Mouse (Mus musculus): ENCODE results near the gene Ptger1. TPM values are rescaled to one million over a fixed set of nuclear protein-coding genes. Genes with fewer than 3 reads are reported as not detected.

Gene Ptger1
- polyA plus RNA-seq, 1 experiment from 2014 or later: 5.6 TPM

DNA sequence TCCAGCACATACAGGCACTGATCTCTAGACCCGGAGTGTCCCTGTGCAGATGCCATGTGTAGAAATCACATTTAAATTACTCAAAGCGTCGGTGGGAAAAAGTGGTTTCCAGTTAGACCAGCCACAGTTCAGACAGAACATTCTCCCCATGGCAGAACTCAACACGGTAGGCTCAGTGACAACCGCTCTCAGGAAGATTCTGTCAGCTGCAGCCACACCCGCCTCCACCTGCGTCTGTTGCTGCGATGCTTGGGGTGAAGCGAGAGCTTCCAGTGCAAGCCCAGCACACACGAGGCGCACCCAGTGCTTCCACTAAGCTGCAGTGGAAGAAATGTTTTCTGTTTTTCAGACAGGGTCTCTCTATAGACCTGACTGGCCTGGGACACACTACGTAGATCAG, 13.4 kb downstream of the Ptger1 start:
- H3K9me3 ChIP-seq (ENCODE audit: control insufficient read depth, low read length): no peaks in the 10 kb centered on the region
- 87% methylated on average over 12 of the region's 12 CpGs for WGBS
- no peaks in the 10 kb centered on the region for H3K4me1 ChIP-seq (replicated peaks; ENCODE audit: control insufficient read depth, insufficient read depth)
- no peaks in the 10 kb centered on the region for H3K27me3 ChIP-seq (ENCODE audit: control insufficient read depth, insufficient read depth, low read length)
- peaks cover 25% of the 10 kb centered on the region for H3K36me3 ChIP-seq (ENCODE audit: control insufficient read depth, insufficient read depth, low read length)
- H3K9ac ChIP-seq (ENCODE audit: low read length): no peak overlapping the region
- H3K4me3 ChIP-seq (ENCODE audit: low read depth, low read length): no peak overlapping the region
- H3K4me2 ChIP-seq (replicated peaks; ENCODE audit: low read depth): no peak overlapping the region
- TF ChIP-seq CTCF (IDR thresholded peaks at IDR 0.05; ENCODE audit: low read depth) (no peak), EP300 (optimal IDR thresholded peaks at IDR 0.05) (no peak)
- DNase-seq (ENCODE audit: low spot score): no peak
- ATAC-seq (ENCODE audit: low FRiP score, low TSS enrichment): no peak
- no peak overlapping the region for H3K27ac ChIP-seq (replicated peaks)

GRCm38 (mm10) chr8:83680603-83681002, 14.1 kb downstream of the Ptger1 start:
- Histone ChIP-seq H3K4me1 (replicated peaks; ENCODE audit: control insufficient read depth, insufficient read depth) (no peaks in the 10 kb centered on the region), H3K36me3 (ENCODE audit: control insufficient read depth, insufficient read depth, low read length) (peaks cover 26% of the 10 kb centered on the region), H3K4me2 (replicated peaks; ENCODE audit: low read depth) (no peak overlapping the region), H3K9me3 (ENCODE audit: control insufficient read depth, low read length) (no peaks in the 10 kb centered on the region), H3K4me3 (ENCODE audit: low read depth, low read length) (no peak overlapping the region), H3K27ac (replicated peaks) (peak overlapping the region; percentile 30; the same call in 1 of the 2 replicates), H3K9ac (ENCODE audit: low read length) (no peak overlapping the region), H3K27me3 (ENCODE audit: control insufficient read depth, insufficient read depth, low read length) (no peaks in the 10 kb centered on the region)
- TF ChIP-seq CTCF (IDR thresholded peaks at IDR 0.05; ENCODE audit: low read depth): no peak
- no peak for TF ChIP-seq EP300 (optimal IDR thresholded peaks at IDR 0.05)
- no peak for ATAC-seq (ENCODE audit: low FRiP score, low TSS enrichment)
- WGBS: 60% methylated on average over 5 of the region's 5 CpGs
- no peak for DNase-seq (ENCODE audit: low spot score)

DNA sequence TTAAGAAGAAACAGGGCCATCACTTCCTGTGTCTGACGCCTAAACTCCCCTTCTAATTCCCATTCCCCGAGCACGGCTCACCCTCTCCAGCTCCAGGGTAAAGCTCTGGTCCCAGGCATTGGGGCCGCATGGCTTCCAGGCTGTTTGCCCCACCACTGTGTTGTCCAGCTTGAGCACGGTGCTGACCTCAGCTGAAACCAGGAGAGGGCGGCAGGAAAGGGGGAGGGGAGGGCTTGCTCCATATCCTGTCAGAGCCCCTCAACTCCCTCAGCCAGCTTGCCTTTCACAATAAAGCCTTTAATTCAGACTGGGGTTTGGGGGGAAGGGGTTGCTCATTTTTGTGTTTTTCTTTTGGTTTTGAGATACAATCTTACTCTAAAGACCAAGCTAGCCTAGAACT, 14.6 kb downstream of the Ptger1 start:
- Histone ChIP-seq H3K27ac (replicated peaks) (peak overlapping the region; percentile 30; the same call in 1 of the 2 replicates), H3K9ac (ENCODE audit: low read length) (no peak overlapping the region), H3K4me2 (replicated peaks; ENCODE audit: low read depth) (no peak overlapping the region), H3K9me3 (ENCODE audit: control insufficient read depth, low read length) (no peaks in the 10 kb centered on the region), H3K36me3 (ENCODE audit: control insufficient read depth, insufficient read depth, low read length) (peaks cover 28% of the 10 kb centered on the region), H3K4me3 (ENCODE audit: low read depth, low read length) (no peak overlapping the region), H3K27me3 (ENCODE audit: control insufficient read depth, insufficient read depth, low read length) (no peaks in the 10 kb centered on the region), H3K4me1 (replicated peaks; ENCODE audit: control insufficient read depth, insufficient read depth) (no peaks in the 10 kb centered on the region)
- TF ChIP-seq EP300 (optimal IDR thresholded peaks at IDR 0.05) (no peak), CTCF (IDR thresholded peaks at IDR 0.05; ENCODE audit: low read depth) (peak; percentile 33)
- ATAC-seq (ENCODE audit: low FRiP score, low TSS enrichment) (0 out of 2 replicates have a peak, but pooled peaks have one; percentile 28), DNase-seq (ENCODE audit: low spot score) (no peak)
- 22% methylated on average over 6 of the region's 6 CpGs for WGBS

- WGBS: 95% methylated on average over 9 of the region's 9 CpGs
Measured at GRCm38 (mm10) chr8:83684517-83684916, 18.0 kb downstream of the Ptger1 start.

GRCm38 (mm10) chr8:83689264-83689663, 22.8 kb downstream of the Ptger1 start:
- Histone ChIP-seq H3K9me3 (ENCODE audit: control insufficient read depth, low read length) (no peaks in the 10 kb centered on the region), H3K27ac (replicated peaks) (no peak overlapping the region), H3K9ac (ENCODE audit: low read length) (no peak overlapping the region), H3K4me1 (replicated peaks; ENCODE audit: control insufficient read depth, insufficient read depth) (no peaks in the 10 kb centered on the region; the same call in 1 of the 2 replicates), H3K27me3 (ENCODE audit: control insufficient read depth, insufficient read depth, low read length) (no peaks in the 10 kb centered on the region), H3K4me3 (ENCODE audit: low read depth, low read length) (no peak overlapping the region), H3K36me3 (ENCODE audit: control insufficient read depth, insufficient read depth, low read length) (peaks cover 28% of the 10 kb centered on the region), H3K4me2 (replicated peaks; ENCODE audit: low read depth) (no peak overlapping the region)
- no peak for ATAC-seq (ENCODE audit: low FRiP score, low TSS enrichment)
- DNase-seq (ENCODE audit: low spot score): no peak
- no peak for TF ChIP-seq EP300 (optimal IDR thresholded peaks at IDR 0.05)
- TF ChIP-seq CTCF (IDR thresholded peaks at IDR 0.05; ENCODE audit: low read depth): no peak
- 89% methylated on average over 6 of the region's 6 CpGs for WGBS

More at GRCm38 (mm10) chr8:83684517-83684916, 18.0 kb downstream of the Ptger1 start:
- Histone ChIP-seq H3K4me2 (replicated peaks; ENCODE audit: low read depth) (no peak overlapping the region), H3K27me3 (ENCODE audit: control insufficient read depth, insufficient read depth, low read length) (no peaks in the 10 kb centered on the region), H3K4me3 (ENCODE audit: low read depth, low read length) (no peak overlapping the region), H3K36me3 (ENCODE audit: control insufficient read depth, insufficient read depth, low read length) (peaks cover 21% of the 10 kb centered on the region), H3K9me3 (ENCODE audit: control insufficient read depth, low read length) (no peaks in the 10 kb centered on the region), H3K9ac (ENCODE audit: low read length) (no peak overlapping the region), H3K4me1 (replicated peaks; ENCODE audit: control insufficient read depth, insufficient read depth) (no peaks in the 10 kb centered on the region), H3K27ac (replicated peaks) (no peak overlapping the region)
- TF ChIP-seq EP300 (optimal IDR thresholded peaks at IDR 0.05) (no peak), CTCF (IDR thresholded peaks at IDR 0.05; ENCODE audit: low read depth) (no peak)
- no peak for ATAC-seq (ENCODE audit: low FRiP score, low TSS enrichment)
- DNase-seq (ENCODE audit: low spot score): no peak

DNA sequence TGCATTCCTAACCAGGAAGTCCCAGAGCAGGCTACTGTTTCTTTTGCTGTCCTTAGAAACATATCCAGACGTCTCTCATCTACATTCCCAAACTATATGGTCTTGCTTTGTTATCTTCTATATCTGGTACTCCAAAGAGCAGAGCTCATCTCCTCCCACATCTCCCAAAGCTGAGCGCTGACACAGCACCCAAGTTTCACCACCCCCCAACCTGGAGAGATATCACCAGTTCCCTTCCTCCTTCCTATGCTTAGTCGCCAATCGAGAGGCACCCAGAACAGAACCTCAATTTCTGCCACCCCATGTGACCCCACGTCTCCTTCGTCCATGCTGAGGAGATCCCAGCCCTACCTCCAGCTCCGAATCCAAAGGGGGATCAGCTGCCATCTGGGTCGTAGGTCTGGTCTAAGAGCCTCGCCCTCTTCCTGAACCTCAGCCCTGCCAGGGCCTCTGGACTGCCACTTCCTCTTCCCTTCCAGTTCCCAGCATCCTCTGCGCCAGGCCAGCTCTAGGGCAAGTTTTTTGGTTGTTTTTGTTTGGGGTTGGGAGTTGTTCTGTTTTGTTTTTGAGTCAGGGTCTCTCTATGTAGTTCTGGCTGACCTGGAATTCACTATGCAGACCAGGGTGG, 27.2 kb downstream of the Ptger1 start:
- peak; percentile 41 for DNase-seq (ENCODE audit: low spot score)
- H3K27me3 ChIP-seq (ENCODE audit: control insufficient read depth, insufficient read depth, low read length): no peaks in the 10 kb centered on the region
- H3K27ac ChIP-seq (replicated peaks): peak overlapping the region; percentile 61; the same call in 1 of the 2 replicates
- TF ChIP-seq EP300 (optimal IDR thresholded peaks at IDR 0.05) (no peak), CTCF (IDR thresholded peaks at IDR 0.05; ENCODE audit: low read depth) (no peak)
- peaks cover 7% of the 10 kb centered on the region for H3K4me1 ChIP-seq (replicated peaks; ENCODE audit: control insufficient read depth, insufficient read depth)
- H3K4me3 ChIP-seq (ENCODE audit: low read depth, low read length): no peak overlapping the region
- no peak overlapping the region for H3K4me2 ChIP-seq (replicated peaks; ENCODE audit: low read depth)
- no peak for ATAC-seq (ENCODE audit: low FRiP score, low TSS enrichment)
- H3K36me3 ChIP-seq (ENCODE audit: control insufficient read depth, insufficient read depth, low read length): peaks cover 18% of the 10 kb centered on the region
- peak overlapping the region; percentile 8 for H3K9ac ChIP-seq (ENCODE audit: low read length)
- 74% methylated on average over 10 of the region's 10 CpGs for WGBS
- H3K9me3 ChIP-seq (ENCODE audit: control insufficient read depth, low read length): no peaks in the 10 kb centered on the region

Data from stomach, postnatal 0 days (tissue).